Mouse (Mus musculus) adrenal gland, postnatal 0 days (tissue): ENCODE data around the gene Zfp282. TPM values are rescaled to one million over a fixed set of nuclear protein-coding genes. Genes with fewer than 3 reads are reported as not detected.

Source experiments
- polyA plus RNA-seq: library from polyadenylated mRNA; unstranded; fragments of >200 nt; fragmentation: Nextera tagmentation; extraction: Ambion mirVana; gene quantifications from 2 replicates; pipeline ENCODE4 v1.2.1, GENCODE M21; 2015

Gene Zfp282
- polyA plus RNA-seq = 10.4 and 10.5 TPM in 2 replicates

DNA sequence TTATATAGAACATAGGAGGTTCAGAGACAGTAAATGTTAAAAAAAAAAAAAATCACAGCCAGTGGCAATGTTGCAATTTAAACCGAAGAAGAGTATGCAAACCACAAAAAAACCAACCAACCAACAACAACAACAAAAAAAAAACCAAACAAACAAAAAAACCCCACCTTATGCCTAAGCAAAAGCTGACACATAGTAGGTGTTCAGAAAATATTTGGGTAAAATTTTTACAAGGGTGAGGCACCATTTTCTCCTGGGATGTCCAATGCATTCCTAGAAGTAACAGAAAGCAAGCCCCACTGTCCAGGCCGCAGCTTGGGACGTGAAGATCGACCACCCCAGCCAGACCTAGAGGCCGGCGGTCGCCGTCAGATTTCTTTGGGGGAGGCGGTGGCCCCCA lies at the start of gene Zfp282:
Gene Zfp282 (plus strand): TSS at position 147 of the 400 bp plus-strand sequence.

DNA sequence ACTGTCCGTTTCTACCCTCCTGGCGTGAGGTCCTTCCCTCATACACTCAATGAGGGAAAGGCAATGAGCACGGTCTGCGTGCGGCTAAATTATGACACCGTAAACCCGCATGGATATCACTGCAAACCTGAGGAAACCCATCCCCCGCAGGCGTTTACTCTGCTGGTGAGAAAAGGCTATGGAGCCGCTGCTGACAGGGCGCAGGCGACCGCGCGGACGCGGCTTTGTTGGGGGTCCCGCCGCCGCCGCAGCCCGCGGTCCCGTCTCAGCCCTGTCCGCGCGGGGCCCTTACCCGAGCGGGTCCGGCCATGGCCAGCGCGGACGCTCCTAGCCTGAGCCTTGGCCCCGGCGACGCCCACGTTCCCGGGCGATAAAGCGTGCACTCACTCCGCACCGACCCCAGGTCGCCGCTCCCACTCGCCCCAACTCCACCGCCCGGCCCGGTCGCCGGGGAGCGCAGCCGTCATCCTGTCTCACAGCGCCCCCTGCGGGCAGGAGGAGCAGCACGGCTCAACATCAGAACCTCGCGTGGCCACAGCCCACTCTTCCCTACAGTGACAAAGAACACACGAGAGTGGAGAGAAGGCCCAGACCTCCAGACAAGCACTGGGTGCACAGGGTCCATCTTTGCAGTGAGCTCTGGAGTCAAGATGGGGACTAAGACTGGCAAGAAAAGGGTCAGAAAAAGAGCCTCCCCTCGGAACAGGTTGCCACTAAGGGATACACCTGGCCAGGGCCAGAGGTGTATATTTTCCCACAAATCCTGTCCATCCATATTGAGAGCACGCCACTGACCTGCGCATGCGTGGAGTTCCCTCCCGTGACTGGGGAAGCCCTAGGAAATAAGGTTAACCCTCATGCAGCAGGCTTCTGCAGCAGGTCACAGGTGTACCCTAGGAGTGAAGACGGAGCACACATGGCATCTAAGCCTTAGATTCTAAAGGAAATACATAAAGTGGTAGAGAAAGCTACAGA lies 46.6 kb upstream of the Zfp282 start, which contains the start of gene Zfp786:
Gene Zfp786 (minus strand): TSS at position 764 of the 975 bp plus-strand sequence.

GRCm38 (mm10) chr6:47835482-47835983 lies 41.5 kb upstream of the Zfp282 start, which contains the start of gene Zfp398:
Gene Zfp398, plus strand, starts transcription at chr6:47835661.

GRCm38 (mm10) chr6:47920447-47921340 lies 43.7 kb downstream of the Zfp282 start, which contains the start of gene Zfp212:
Gene Zfp212, plus strand, starts transcription at chr6:47920476.

DNA sequence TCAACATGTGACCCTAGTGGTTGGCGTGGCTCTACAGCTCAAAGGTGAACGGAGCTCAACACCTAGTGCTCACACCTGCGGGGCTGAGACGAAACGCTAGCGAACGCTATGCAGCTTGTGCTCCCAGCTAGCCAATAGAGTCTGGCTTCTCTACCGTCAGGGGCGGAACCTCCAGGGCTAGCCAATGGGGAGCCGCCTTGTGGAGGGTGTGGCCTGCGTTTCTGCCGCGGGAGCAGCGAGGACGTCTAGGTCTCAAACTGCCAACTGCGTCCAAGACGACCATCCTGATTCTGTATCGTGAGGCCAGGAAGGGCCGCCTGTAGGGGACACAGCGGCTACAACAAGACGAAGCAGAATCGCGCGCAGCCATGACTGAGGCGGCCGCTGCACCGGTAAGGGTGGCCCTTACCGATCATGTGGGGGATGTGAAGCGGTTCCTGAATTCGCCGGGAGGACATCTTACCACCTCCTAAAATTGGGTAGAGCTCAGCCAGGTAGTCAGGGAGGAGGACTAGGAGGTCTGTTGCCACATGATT lies 76.3 kb downstream of the Zfp282 start, which contains the start of gene Zfp956:
Gene Zfp956 (plus strand): TSS at position 200 of the 536 bp plus-strand sequence.

Other genes starting within 250 kb of the Zfp282 start
- 100 and 130 TPM in 2 replicates for gene Pdia4, start 63.8 kb upstream of the Zfp282 start, polyA plus RNA-seq
- gene Zfp786, start 46.3 kb upstream of the Zfp282 start, polyA plus RNA-seq = 1.5 and 2.2 TPM in 2 replicates
- 5.0 and 7.5 TPM in 2 replicates for gene Zfp398, start 41.5 kb upstream of the Zfp282 start, polyA plus RNA-seq
- gene Zfp212, start 43.3 kb downstream of the Zfp282 start, polyA plus RNA-seq = 11.0 and 12.1 TPM in 2 replicates
- 7.2 and 8.9 TPM in 2 replicates for gene Zfp956, start 76.2 kb downstream of the Zfp282 start, polyA plus RNA-seq
- 3.8 and 5.8 TPM in 2 replicates for gene Zfp777, start 171.7 kb downstream of the Zfp282 start, polyA plus RNA-seq
- gene Zfp746, start 209.4 kb downstream of the Zfp282 start, polyA plus RNA-seq = 13.9 and 14.4 TPM in 2 replicates